24 mouse cellular contexts compared by ENCODE assay signal in genomic region chr9:74851601-74852000, GRCm38 (mm10). TPM values are rescaled to one million over a fixed set of nuclear protein-coding genes. Genes with fewer than 3 reads are reported as not detected.
DNase-seq lines count a peak whose midpoint lies in the region; ATAC-seq lines count a peak whose summit lies in the region.
"Had no signal": no experiment of that assay in that cellular context is flagged by ENCODE, and none has a peak within 500 bp of the region (broad histone marks: within the 10 kb centered on the region; RNA-seq: fewer than 3 reads in every experiment).

No protein-coding gene starts in this region.

- H3K36me3 ChIP-seq in limb, embryonic 11.5 days (ENCODE audit: control insufficient read depth, insufficient read depth, low read length), result no peaks in the 10 kb centered on the region
- no peaks in the 10 kb centered on the region for H3K36me3 ChIP-seq in limb, embryonic 10.5 days
- no peaks in the 10 kb centered on the region for H3K36me3 ChIP-seq in hindbrain, embryonic 12.5 days
- no peaks in the 10 kb centered on the region for H3K36me3 ChIP-seq in midbrain, embryonic 14.5 days (ENCODE audit: control insufficient read depth, insufficient read depth, low read length)
- H3K36me3 ChIP-seq: embryonic facial prominence, embryonic 12.5 days; forebrain, embryonic 12.5 days; heart, embryonic 13.5 days; limb, embryonic 15.5 days had no signal

- no peak overlapping the region for H3K9ac ChIP-seq in limb, embryonic 11.5 days (ENCODE audit: low read length)
- no peak overlapping the region for H3K9ac ChIP-seq in hindbrain, embryonic 12.5 days
- no peak overlapping the region for H3K9ac ChIP-seq in midbrain, embryonic 14.5 days (replicated peaks; ENCODE audit: low read length)
- H3K9ac ChIP-seq: embryonic facial prominence, embryonic 12.5 days; forebrain, embryonic 12.5 days; heart, embryonic 13.5 days; limb, embryonic 15.5 days; liver, embryonic 14.5 days; lung, embryonic 14.5 days had no signal

- H3K4me1 ChIP-seq in limb, embryonic 11.5 days (ENCODE audit: control insufficient read depth, insufficient read depth, low read length), result peaks cover 13% of the 10 kb centered on the region; the same call in 1 of the 2 replicates
- peaks cover 31% of the 10 kb centered on the region for H3K4me1 ChIP-seq in limb, embryonic 10.5 days
- peaks cover 31% of the 10 kb centered on the region for H3K4me1 ChIP-seq in hindbrain, embryonic 12.5 days
- peaks cover 13% of the 10 kb centered on the region for H3K4me1 ChIP-seq in midbrain, embryonic 14.5 days (ENCODE audit: control insufficient read depth, insufficient read depth, low read length)

- H3K4me2 ChIP-seq in limb, embryonic 11.5 days (ENCODE audit: low read depth, severe bottlenecking), result no peak overlapping the region
- H3K4me2 ChIP-seq in hindbrain, embryonic 12.5 days (replicated peaks), result peak overlapping the region; percentile 25; the same call in 1 of the 2 replicates
- H3K4me2 ChIP-seq in midbrain, embryonic 14.5 days (ENCODE audit: low read length), result peak overlapping the region; percentile 87
- H3K4me2 ChIP-seq: embryonic facial prominence, embryonic 12.5 days; forebrain, embryonic 12.5 days; heart, embryonic 13.5 days; limb, embryonic 15.5 days; lung, embryonic 14.5 days had no signal

- no peaks in the 10 kb centered on the region for H3K9me3 ChIP-seq in limb, embryonic 11.5 days (ENCODE audit: control insufficient read depth, low read length)
- no peaks in the 10 kb centered on the region for H3K9me3 ChIP-seq in limb, embryonic 10.5 days (replicated peaks)
- no peaks in the 10 kb centered on the region for H3K9me3 ChIP-seq in hindbrain, embryonic 12.5 days (replicated peaks)
- no peaks in the 10 kb centered on the region for H3K9me3 ChIP-seq in midbrain, embryonic 14.5 days (ENCODE audit: control insufficient read depth, low read length)
- H3K9me3 ChIP-seq: embryonic facial prominence, embryonic 12.5 days; forebrain, embryonic 12.5 days; heart, embryonic 13.5 days; limb, embryonic 15.5 days had no signal

- H3K4me3 ChIP-seq in limb, embryonic 11.5 days (ENCODE audit: low read depth, low read length), result no peak overlapping the region
- no peak overlapping the region for H3K4me3 ChIP-seq in limb, embryonic 10.5 days
- no peak overlapping the region for H3K4me3 ChIP-seq in hindbrain, embryonic 12.5 days
- H3K4me3 ChIP-seq in midbrain, embryonic 14.5 days (replicated peaks; ENCODE audit: low read depth, low read length), result peak overlapping the region; percentile 10; the same call in 1 of the 2 replicates
- H3K4me3 ChIP-seq: embryonic facial prominence, embryonic 12.5 days; forebrain, embryonic 12.5 days; heart, embryonic 13.5 days; limb, embryonic 15.5 days had no signal

- under 1% methylated on average over 5 of the region's 5 CpGs for WGBS in limb, embryonic 11.5 days
- WGBS in limb, embryonic 10.5 days, result 1% methylated on average over 5 of the region's 5 CpGs
- under 1% methylated on average over 5 of the region's 5 CpGs for WGBS in hindbrain, embryonic 12.5 days
- WGBS in midbrain, embryonic 14.5 days, result 4% methylated on average over 5 of the region's 5 CpGs

- no peak overlapping the region for H3K27ac ChIP-seq in limb, embryonic 11.5 days (replicated peaks; ENCODE audit: low read depth, low read length)
- no peak overlapping the region for H3K27ac ChIP-seq in limb, embryonic 10.5 days
- H3K27ac ChIP-seq in hindbrain, embryonic 12.5 days, result no peak overlapping the region
- H3K27ac ChIP-seq in midbrain, embryonic 14.5 days (replicated peaks; ENCODE audit: low read depth, low read length), result peak overlapping the region; percentile 52
- H3K27ac ChIP-seq: embryonic facial prominence, embryonic 12.5 days; forebrain, embryonic 12.5 days; heart, embryonic 13.5 days; limb, embryonic 15.5 days; liver, embryonic 14.5 days had no signal

- ATAC-seq in limb, embryonic 11.5 days (ENCODE audit: insufficient number of reproducible peaks, low FRiP score, low TSS enrichment, low read depth), result no peak
- ATAC-seq in hindbrain, embryonic 12.5 days (ENCODE audit: low FRiP score), result no peak
- ATAC-seq in midbrain, embryonic 14.5 days (ENCODE audit: low FRiP score, low TSS enrichment), result no peak

- peak; percentile 14 for DNase-seq in embryo, embryonic 9.5 days (ENCODE audit: extremely low spot score)
- DNase-seq in embryo, embryonic 10 days (ENCODE audit: low spot score), result no peak
- peak; percentile 40 for DNase-seq in limb, embryonic 11.5 days (ENCODE audit: low spot score)
- DNase-seq in limb, embryonic 10.5 days (ENCODE audit: low spot score), result no peak
- no peak for DNase-seq in midbrain, embryonic 14.5 days
- DNase-seq in frontal cortex, postnatal 10 days (ENCODE audit: low spot score in 2 of 2), result no peak
- DNase-seq in testis, postnatal 14 days (ENCODE audit: low spot score), result no peak
- DNase-seq: adrenal gland, postnatal 14 days; cerebellum, adult 9-10 months; gastrocnemius, postnatal 25 days; heart, adult 18-20 months; heart, postnatal 14 days; kidney, adult 11 months; kidney, postnatal 4 days; layer of hippocampus, adult 9-11 months; lung, embryonic 14.5 days; right cerebral cortex, postnatal 14 days; thymus, postnatal 14 days had no signal

- H3K27me3 ChIP-seq in limb, embryonic 11.5 days (ENCODE audit: control insufficient read depth, insufficient read depth, low read length), result peaks cover 93% of the 10 kb centered on the region
- H3K27me3 ChIP-seq in limb, embryonic 10.5 days (ENCODE audit: low read depth, poor library complexity, severe bottlenecking), result peaks cover 100% of the 10 kb centered on the region
- peaks cover 94% of the 10 kb centered on the region for H3K27me3 ChIP-seq in hindbrain, embryonic 12.5 days
- peaks cover 80% of the 10 kb centered on the region for H3K27me3 ChIP-seq in midbrain, embryonic 14.5 days (ENCODE audit: control insufficient read depth, insufficient read depth, low read length)

RNA-seq across cellular contexts. Expression of gene Onecut1, which starts 10.1 kb away (rescaled TPM):
- 0.09 TPM in 1 of 2 replicates, not detected in the other for polyA plus RNA-seq in limb, embryonic 11.5 days (2014; fragmentation: Nextera tagmentation; extraction: Ambion mirVana)
- 0.08 TPM in 1 of 2 replicates, not detected in the other for polyA plus RNA-seq in limb, embryonic 10.5 days (2016; fragmentation: Nextera tagmentation; extraction: Ambion mirVana)
- polyA plus RNA-seq in hindbrain, embryonic 12.5 days (2016; fragmentation: Nextera tagmentation; extraction: Ambion mirVana), result 9.3 and 11.7 TPM in 2 replicates
- polyA plus RNA-seq in midbrain, embryonic 14.5 days (2014; fragmentation: Nextera tagmentation; extraction: Ambion mirVana), result 7.6 and 9.1 TPM in 2 replicates
- polyA plus RNA-seq: lung, embryonic 14.5 days had no signal

Comparison
In these comparisons a context has a peak if more than half of its experiments do, and no peak if none do; other contexts are left out.
1. DNase-seq: peak in embryo, embryonic 9.5 days (single experiment) and limb, embryonic 11.5 days (single experiment); none in embryo, embryonic 10 days (single experiment), limb, embryonic 10.5 days (single experiment), midbrain, embryonic 14.5 days (single experiment), frontal cortex, postnatal 10 days (0 of 2) and testis, postnatal 14 days (single experiment).